In the genomic region with DNA sequence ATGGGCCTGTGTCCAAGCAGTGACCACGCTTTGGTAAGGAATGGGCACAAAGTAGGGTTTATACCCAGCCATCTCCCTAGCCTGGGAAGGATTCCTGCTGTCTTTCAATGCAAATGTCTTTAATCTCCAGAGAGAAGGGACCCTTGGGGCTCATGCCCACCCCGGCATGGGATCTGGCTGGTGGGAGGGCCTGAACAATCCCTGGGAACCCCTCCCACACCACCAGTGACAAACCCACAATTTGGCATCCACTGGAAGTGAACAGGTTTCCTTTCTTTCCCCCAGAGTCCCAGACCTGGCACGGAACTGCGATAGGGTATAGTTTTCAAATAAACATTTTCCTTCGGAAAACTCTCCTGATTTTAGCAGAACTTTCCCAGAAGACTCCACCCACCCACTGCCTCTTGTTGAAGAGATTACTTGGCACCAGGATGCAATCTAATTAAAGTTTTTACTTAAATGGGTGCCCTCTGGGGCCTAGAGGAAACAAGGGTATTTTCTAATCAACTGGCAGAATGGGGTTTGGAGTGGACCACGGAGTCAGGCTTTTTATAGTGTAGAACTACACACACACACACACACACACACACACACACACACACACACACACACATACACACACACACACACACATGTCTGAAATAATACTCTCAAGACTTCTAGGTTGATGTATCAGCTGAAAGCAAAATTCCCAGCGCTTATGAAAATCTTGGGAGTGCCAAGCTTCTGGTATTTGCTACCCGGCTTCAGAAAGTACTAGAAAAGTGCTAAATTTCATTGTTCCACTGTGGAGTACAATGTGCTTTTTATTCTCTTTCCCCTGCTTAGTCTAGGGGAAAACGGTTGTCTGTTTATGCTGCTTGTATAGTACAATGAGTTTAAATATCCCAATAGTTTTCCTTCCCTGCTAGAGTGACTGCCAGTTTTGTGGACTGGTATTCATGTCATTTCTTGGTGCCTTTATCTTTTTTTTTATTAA, we compare ENCODE assay signal across 16 mouse cellular contexts.
DNase-seq lines count a peak whose midpoint lies in the region; ATAC-seq lines count a peak whose summit lies in the region.
"Had no signal": no experiment of that assay in that cellular context is flagged by ENCODE, and none has a peak within 500 bp of the region (broad histone marks: within the 10 kb centered on the region; RNA-seq: fewer than 3 reads in every experiment).

No protein-coding gene starts in this region.

- no peaks in the 10 kb centered on the region for H3K9me3 ChIP-seq in forebrain, embryonic 12.5 days
- H3K9me3 ChIP-seq in forebrain, embryonic 10.5 days: no peaks in the 10 kb centered on the region
- no peaks in the 10 kb centered on the region for H3K9me3 ChIP-seq in neural tube, embryonic 15.5 days (replicated peaks)
- H3K9me3 ChIP-seq: hindbrain, embryonic 12.5 days; kidney, embryonic 15.5 days; liver, embryonic 12.5 days had no signal

- H3K4me3 ChIP-seq in forebrain, embryonic 12.5 days (replicated peaks): no peak overlapping the region
- no peak overlapping the region for H3K4me3 ChIP-seq in forebrain, embryonic 10.5 days
- no peak overlapping the region for H3K4me3 ChIP-seq in neural tube, embryonic 15.5 days (replicated peaks)
- H3K4me3 ChIP-seq: hindbrain, embryonic 12.5 days; kidney, embryonic 15.5 days; liver, embryonic 12.5 days had no signal

- DNase-seq in forebrain, embryonic 10.5 days (ENCODE audit: extremely low spot score, low spot score): no peak
- DNase-seq in left cerebral cortex, postnatal 4 days: peak; percentile 38
- no peak for DNase-seq in left cerebral cortex, adult 18-20 months (ENCODE audit: low spot score in 2 of 2)
- DNase-seq in neural tube, embryonic 10.5 days (ENCODE audit: extremely low spot score, low spot score): no peak
- no peak for DNase-seq in spleen, adult 12 weeks (ENCODE audit: low spot score)
- no peak for DNase-seq in thymus, postnatal 10 days (ENCODE audit: low spot score in 2 of 2)
- DNase-seq: adrenal gland, postnatal 36 days; cerebellum, adult 9-11 months; lung, postnatal 14 days; thymus, adult 18-20 months had no signal

- intact Hi-C loops in left cerebral cortex, postnatal 4 days (cut with DNase I): no loop called here

- no peaks in the 10 kb centered on the region for H3K36me3 ChIP-seq in forebrain, embryonic 12.5 days (replicated peaks)
- no peaks in the 10 kb centered on the region for H3K36me3 ChIP-seq in forebrain, embryonic 10.5 days (replicated peaks)
- H3K36me3 ChIP-seq in neural tube, embryonic 15.5 days: no peaks in the 10 kb centered on the region
- H3K36me3 ChIP-seq: hindbrain, embryonic 12.5 days; kidney, embryonic 15.5 days; liver, embryonic 12.5 days had no signal

- H3K27ac ChIP-seq in forebrain, embryonic 12.5 days: peak overlapping the region; percentile 31; the same call in 1 of the 2 replicates
- H3K27ac ChIP-seq in forebrain, embryonic 10.5 days: no peak overlapping the region
- H3K27ac ChIP-seq in neural tube, embryonic 15.5 days (replicated peaks): 0 out of 2 replicates have a peak overlapping the region, but pooled peaks have one; percentile 1
- H3K27ac ChIP-seq: hindbrain, embryonic 12.5 days; kidney, embryonic 15.5 days; liver, embryonic 12.5 days had no signal

- WGBS in forebrain, embryonic 12.5 days: 49% methylated on average over 9 of the region's 9 CpGs
- 70% methylated on average over 9 of the region's 9 CpGs for WGBS in forebrain, embryonic 10.5 days
- WGBS in neural tube, embryonic 15.5 days: 58% methylated on average over 9 of the region's 9 CpGs

- no peak overlapping the region for H3K4me2 ChIP-seq in forebrain, embryonic 12.5 days
- no peak overlapping the region for H3K4me2 ChIP-seq in neural tube, embryonic 15.5 days
- H3K4me2 ChIP-seq: hindbrain, embryonic 12.5 days; kidney, embryonic 15.5 days; liver, embryonic 12.5 days had no signal

- H3K27me3 ChIP-seq in forebrain, embryonic 12.5 days: no peaks in the 10 kb centered on the region
- H3K27me3 ChIP-seq in forebrain, embryonic 10.5 days (ENCODE audit: poor library complexity, severe bottlenecking): no peaks in the 10 kb centered on the region
- no peaks in the 10 kb centered on the region for H3K27me3 ChIP-seq in neural tube, embryonic 15.5 days (replicated peaks)
- H3K27me3 ChIP-seq: hindbrain, embryonic 12.5 days; kidney, embryonic 15.5 days; liver, embryonic 12.5 days had no signal

- H3K4me1 ChIP-seq in forebrain, embryonic 12.5 days: peaks cover 7% of the 10 kb centered on the region
- H3K4me1 ChIP-seq in forebrain, embryonic 10.5 days: peaks cover 21% of the 10 kb centered on the region
- peaks cover 23% of the 10 kb centered on the region for H3K4me1 ChIP-seq in neural tube, embryonic 15.5 days
- H3K4me1 ChIP-seq: liver, embryonic 12.5 days had no signal

- no peak overlapping the region for H3K9ac ChIP-seq in forebrain, embryonic 12.5 days
- no peak overlapping the region for H3K9ac ChIP-seq in neural tube, embryonic 15.5 days (replicated peaks)
- H3K9ac ChIP-seq: hindbrain, embryonic 12.5 days; kidney, embryonic 15.5 days; liver, embryonic 12.5 days had no signal

- ATAC-seq in forebrain, embryonic 12.5 days (ENCODE audit: low FRiP score): no peak
- no peak for ATAC-seq in neural tube, embryonic 15.5 days (ENCODE audit: low FRiP score)
- ATAC-seq: inflammation-experienced regulatory T-cells, adult 6 months; liver, embryonic 12.5 days had no signal
